9 mouse cellular contexts compared by ENCODE assay signal in the genomic region with DNA sequence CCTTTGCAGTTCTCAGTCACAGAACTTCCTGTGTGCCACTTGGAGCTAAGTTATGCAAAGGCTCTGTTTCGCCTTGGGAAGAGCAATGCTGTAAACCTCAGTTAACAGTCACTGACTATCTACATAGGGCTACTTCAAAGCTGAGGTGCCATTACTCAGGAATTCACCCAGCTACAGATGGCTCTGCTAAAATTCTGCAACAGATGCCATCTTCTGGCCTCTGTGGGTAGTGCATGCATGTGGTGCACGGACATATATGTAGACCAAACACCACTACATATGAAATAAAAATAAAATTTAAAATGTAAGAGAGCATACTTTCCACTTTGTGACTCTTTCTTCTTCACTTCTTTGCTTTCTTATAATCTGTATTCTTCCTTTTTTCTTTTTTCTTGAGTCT. TPM values are rescaled to one million over a fixed set of nuclear protein-coding genes. Genes with fewer than 3 reads are reported as not detected.
DNase-seq lines count a peak whose midpoint lies in the region; ATAC-seq lines count a peak whose summit lies in the region.
"Had no signal": no experiment of that assay in that cellular context is flagged by ENCODE, and none has a peak within 500 bp of the region (broad histone marks: within the 10 kb centered on the region; RNA-seq: fewer than 3 reads in every experiment).

No protein-coding gene starts in this region.

- intact Hi-C loops in gastrocnemius, postnatal 14 days (cut with DNase I; ENCODE audit: low total_unique reads), result no loop called here

- peak; percentile 71 for DNase-seq in hindbrain, embryonic 10.5 days (ENCODE audit: low spot score)
- DNase-seq in MEL-GATA-1-ER (ENCODE audit: extremely low read depth, low read depth), result peak; percentile 47
- DNase-seq in cerebellum, adult 8-10 months, result peak; percentile 70
- DNase-seq in gastrocnemius, postnatal 14 days, result peak; percentile 34
- DNase-seq in layer of hippocampus, adult 9-11 months, result peak; percentile 44
- DNase-seq in splenic B cell, adult 2 months (ENCODE audit: low read depth, low spot score), result peak; percentile 88

- no peaks in the 10 kb centered on the region for H3K27me3 ChIP-seq in hindbrain, embryonic 10.5 days (ENCODE audit: insufficient read depth, poor library complexity, severe bottlenecking)
- H3K27me3 ChIP-seq in hindbrain, embryonic 12.5 days, result no peaks in the 10 kb centered on the region
- H3K27me3 ChIP-seq in splenic B cell, adult 2 months (ENCODE audit: control insufficient read depth, insufficient read depth, low read length, poor library complexity, severe bottlenecking), result no peaks in the 10 kb centered on the region
- H3K27me3 ChIP-seq: embryonic facial prominence, embryonic 13.5 days had no signal

- no peak for ATAC-seq in hindbrain, embryonic 12.5 days (ENCODE audit: low FRiP score)
- peak; percentile 67 for ATAC-seq in megakaryocyte-erythroid progenitor cell, adult 5-6 weeks (replicated peaks; ENCODE audit: low FRiP score, low TSS enrichment, poor library complexity, severe bottlenecking)

- H3K9ac ChIP-seq in hindbrain, embryonic 12.5 days, result no peak overlapping the region
- H3K9ac ChIP-seq: embryonic facial prominence, embryonic 13.5 days had no signal

- WGBS in hindbrain, embryonic 10.5 days, result 45% methylated on average over 2 of the region's 2 CpGs
- WGBS in hindbrain, embryonic 12.5 days, result 35% methylated on average over 2 of the region's 2 CpGs

- no peaks in the 10 kb centered on the region for H3K4me1 ChIP-seq in hindbrain, embryonic 10.5 days (replicated peaks)
- H3K4me1 ChIP-seq in hindbrain, embryonic 12.5 days, result no peaks in the 10 kb centered on the region
- H3K4me1 ChIP-seq: embryonic facial prominence, embryonic 13.5 days had no signal

- no peak overlapping the region for H3K27ac ChIP-seq in hindbrain, embryonic 10.5 days
- no peak overlapping the region for H3K27ac ChIP-seq in hindbrain, embryonic 12.5 days
- H3K27ac ChIP-seq: embryonic facial prominence, embryonic 13.5 days had no signal

- no peaks in the 10 kb centered on the region for H3K36me3 ChIP-seq in hindbrain, embryonic 10.5 days
- H3K36me3 ChIP-seq in hindbrain, embryonic 12.5 days, result no peaks in the 10 kb centered on the region
- no peaks in the 10 kb centered on the region for H3K36me3 ChIP-seq in splenic B cell, adult 2 months (ENCODE audit: control insufficient read depth, insufficient read depth, low read length, poor library complexity, severe bottlenecking)
- H3K36me3 ChIP-seq: embryonic facial prominence, embryonic 13.5 days had no signal

- no peak overlapping the region for H3K4me3 ChIP-seq in hindbrain, embryonic 10.5 days
- no peak overlapping the region for H3K4me3 ChIP-seq in hindbrain, embryonic 12.5 days
- H3K4me3 ChIP-seq: embryonic facial prominence, embryonic 13.5 days had no signal

- H3K9me3 ChIP-seq in hindbrain, embryonic 10.5 days, result no peaks in the 10 kb centered on the region
- H3K9me3 ChIP-seq in hindbrain, embryonic 12.5 days (replicated peaks), result no peaks in the 10 kb centered on the region
- H3K9me3 ChIP-seq: embryonic facial prominence, embryonic 13.5 days had no signal

- H3K4me2 ChIP-seq in hindbrain, embryonic 12.5 days (replicated peaks), result no peak overlapping the region
- H3K4me2 ChIP-seq: embryonic facial prominence, embryonic 13.5 days had no signal

RNA-seq across cellular contexts. Expression of gene Krt25, which starts 15.2 kb away (rescaled TPM):
- 0.07 TPM in 1 of 2 replicates, not detected in the other for polyA plus RNA-seq in hindbrain, embryonic 10.5 days (2016; fragmentation: Nextera tagmentation; extraction: Ambion mirVana)
- not detected in 2 replicates for polyA plus RNA-seq in hindbrain, embryonic 12.5 days (2016; fragmentation: Nextera tagmentation; extraction: Ambion mirVana)
- total RNA-seq in gastrocnemius, postnatal 14 days (2021), result not detected
- total RNA-seq in megakaryocyte-erythroid progenitor cell, adult 5-6 weeks (2014; fragmentation: Nextera tagmentation), result not detected in 2 replicates
- not detected in 2 replicates for total RNA-seq in megakaryocyte-erythroid progenitor cell, adult 5-6 weeks (2017)

RNA-seq across cellular contexts. Expression of gene Krt24, which starts 22.5 kb away (rescaled TPM):
- not detected in 2 replicates for polyA plus RNA-seq in hindbrain, embryonic 10.5 days (2016; fragmentation: Nextera tagmentation; extraction: Ambion mirVana)
- not detected in 2 replicates for polyA plus RNA-seq in hindbrain, embryonic 12.5 days (2016; fragmentation: Nextera tagmentation; extraction: Ambion mirVana)
- not detected for total RNA-seq in gastrocnemius, postnatal 14 days (2021)
- total RNA-seq in megakaryocyte-erythroid progenitor cell, adult 5-6 weeks (2014; fragmentation: Nextera tagmentation), result not detected in 2 replicates
- not detected in 2 replicates for total RNA-seq in megakaryocyte-erythroid progenitor cell, adult 5-6 weeks (2017)

RNA-seq across cellular contexts. Expression of gene Krt26, which starts 30.2 kb away (rescaled TPM):
- 0.12 and 0.43 TPM in 2 replicates for polyA plus RNA-seq in hindbrain, embryonic 10.5 days (2016; fragmentation: Nextera tagmentation; extraction: Ambion mirVana)
- polyA plus RNA-seq in hindbrain, embryonic 12.5 days (2016; fragmentation: Nextera tagmentation; extraction: Ambion mirVana), result 0.27 and 0.30 TPM in 2 replicates
- total RNA-seq in gastrocnemius, postnatal 14 days (2021), result not detected
- total RNA-seq in megakaryocyte-erythroid progenitor cell, adult 5-6 weeks (2014; fragmentation: Nextera tagmentation), result not detected in 2 replicates
- total RNA-seq in megakaryocyte-erythroid progenitor cell, adult 5-6 weeks (2017), result not detected in 2 replicates
- polyA plus RNA-seq: embryonic facial prominence, embryonic 13.5 days had no signal

RNA-seq across cellular contexts. Expression of gene Krt27, which starts 43.3 kb away (rescaled TPM):
- polyA plus RNA-seq in hindbrain, embryonic 10.5 days (2016; fragmentation: Nextera tagmentation; extraction: Ambion mirVana), result not detected in 2 replicates
- polyA plus RNA-seq in hindbrain, embryonic 12.5 days (2016; fragmentation: Nextera tagmentation; extraction: Ambion mirVana), result not detected in 2 replicates
- total RNA-seq in gastrocnemius, postnatal 14 days (2021), result not detected
- total RNA-seq in megakaryocyte-erythroid progenitor cell, adult 5-6 weeks (2014; fragmentation: Nextera tagmentation), result not detected in 2 replicates
- not detected in 2 replicates for total RNA-seq in megakaryocyte-erythroid progenitor cell, adult 5-6 weeks (2017)

Comparison
In these comparisons a context has a peak if more than half of its experiments do, and no peak if none do; other contexts are left out.
1. DNase-seq: peak in every context shown above with its lines; median percentile 88 in splenic B cell, adult 2 months; 71 in hindbrain, embryonic 10.5 days; 70 in cerebellum, adult 8-10 months; 47 in MEL-GATA-1-ER; 44 in layer of hippocampus, adult 9-11 months; 34 in gastrocnemius, postnatal 14 days.